Mouse (Mus musculus) v-Abl transformed pro-B cells (cell line): ENCODE measurements around the gene Wars2.

Experiments
- in situ Hi-C, 2 experiments: fragments of 400-800 bp; cut with MboI; formaldehyde crosslinking; loops; one replicate each; pipeline ENCODE4 v1.15.1; 2025; ENCODE audit not compliant: unreplicated experiment in 2 of 2

Wars2 gene

GRCm38 (mm10) chr3:99140940-99141854, at the start of gene Wars2:
Gene Wars2, plus strand, starts transcription at chr3:99141068.
- in situ Hi-C loops = loop anchor here in 1 of 2 experiments (25.0 kb wide), 2 partner anchors 1229 to 1771 kb away; partner anchors contain the start of genes Sec22b and Trim45

DNA sequence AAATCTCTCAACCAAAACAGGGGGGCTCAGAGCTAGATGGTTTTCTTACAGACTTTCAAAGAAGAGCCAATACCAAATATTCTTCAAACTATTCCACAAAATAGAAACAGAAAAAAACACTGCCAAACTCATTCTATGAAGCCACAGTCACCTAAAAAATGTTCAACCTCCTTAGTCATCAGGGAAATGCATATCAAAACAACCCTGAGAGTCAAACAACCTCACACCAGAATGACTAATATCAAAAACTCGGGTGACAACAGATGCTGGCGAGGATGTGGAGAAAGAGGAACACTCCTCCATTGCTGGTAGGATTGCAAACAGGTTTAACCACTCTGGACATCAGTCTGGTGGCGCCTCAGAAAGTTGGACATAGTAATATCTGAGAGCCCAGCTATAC, 44.1 kb upstream of the Wars2 start:
- in situ Hi-C loops = no loop called here

GRCm38 (mm10) chr3:99110353-99111213, 30.3 kb upstream of the Wars2 start:
- in situ Hi-C loops = no loop called here

- in situ Hi-C loops = no loop called here
These were observed 29.7 kb upstream of the Wars2 start for GRCm38 (mm10) chr3:99111214-99111608.

- in situ Hi-C loops = no loop called here
These were observed 27.5 kb upstream of the Wars2 start for GRCm38 (mm10) chr3:99113266-99113837.

DNA sequence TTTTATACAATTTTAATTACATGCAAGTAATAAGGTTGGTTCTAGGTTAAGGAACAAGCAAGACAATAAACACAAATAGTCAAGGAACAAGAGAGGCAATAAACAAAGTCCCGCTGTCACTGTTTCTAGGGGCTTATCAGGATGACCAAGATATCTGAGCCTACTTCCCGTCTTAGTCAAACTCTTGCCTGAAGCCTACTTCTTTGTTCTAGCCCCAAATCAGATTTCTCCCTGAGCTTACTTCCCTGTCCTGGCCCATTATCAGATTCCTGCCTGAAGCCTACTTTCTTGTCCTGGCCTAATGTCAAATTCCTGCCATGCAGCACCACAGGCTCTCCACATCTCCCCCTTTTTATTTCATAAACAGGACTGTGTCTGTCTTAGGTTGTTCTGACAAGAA, 19.9 kb upstream of the Wars2 start:
- in situ Hi-C loops = no loop called here

DNA sequence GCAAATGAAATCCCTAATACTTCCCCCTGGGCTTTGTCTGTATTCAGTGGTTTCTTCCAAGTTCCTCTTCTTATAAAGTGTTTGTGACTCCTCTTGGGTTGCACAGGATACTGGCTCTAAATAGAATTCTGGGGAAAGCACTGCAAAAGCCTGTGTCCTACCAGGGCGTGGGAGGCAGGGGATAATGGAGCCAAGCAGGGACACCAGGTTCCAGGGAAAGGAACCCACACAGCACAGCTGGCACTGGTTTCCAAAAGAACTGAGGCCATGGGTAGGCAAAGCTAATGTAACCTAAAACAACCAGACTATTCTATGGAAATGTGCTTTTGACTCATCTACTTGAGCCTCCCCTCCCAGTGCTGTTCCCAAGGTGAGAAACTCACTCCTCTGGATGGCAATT, 10.3 kb upstream of the Wars2 start:
- in situ Hi-C loops = loop anchor here in 1 of 2 experiments (25.0 kb wide), 2 partner anchors 1218 to 1782 kb away; partner anchors contain the start of genes Sec22b and Trim45

- in situ Hi-C loops = loop anchor here in 1 of 2 experiments (25.0 kb wide), 2 partner anchors 1220 to 1780 kb away; partner anchors contain the start of genes Sec22b and Trim45
These were observed 8.9 kb upstream of the Wars2 start for GRCm38 (mm10) chr3:99131973-99132372.

GRCm38 (mm10) chr3:99133913-99134312, 7.0 kb upstream of the Wars2 start:
- in situ Hi-C loops = loop anchor here in 1 of 2 experiments (25.0 kb wide), 2 partner anchors 1222 to 1778 kb away; partner anchors contain the start of genes Sec22b and Trim45

DNA sequence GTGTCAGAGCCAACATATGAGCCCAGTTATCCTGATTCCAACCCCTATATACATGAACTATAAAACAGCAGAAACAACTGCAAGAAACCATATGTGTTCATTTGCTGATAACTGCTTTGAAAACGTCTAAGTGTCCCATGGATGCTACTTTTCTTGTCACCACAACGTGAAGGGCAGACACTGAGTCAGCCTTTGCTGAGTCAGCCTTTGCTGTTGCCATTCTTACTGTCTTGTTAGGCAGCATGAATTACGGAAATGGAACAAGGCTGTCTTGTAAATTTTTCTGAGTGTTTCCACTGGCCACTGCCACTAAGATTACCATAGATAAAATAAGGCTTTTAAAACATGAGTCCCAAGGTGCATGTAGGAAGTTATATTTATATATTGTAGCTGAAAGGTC, 7.0 kb downstream of the Wars2 start:
- in situ Hi-C loops = loop anchor here in 1 of 2 experiments (25.0 kb wide), 2 partner anchors 1236 to 1764 kb away; partner anchors contain the start of genes Sec22b and Trim45

DNA sequence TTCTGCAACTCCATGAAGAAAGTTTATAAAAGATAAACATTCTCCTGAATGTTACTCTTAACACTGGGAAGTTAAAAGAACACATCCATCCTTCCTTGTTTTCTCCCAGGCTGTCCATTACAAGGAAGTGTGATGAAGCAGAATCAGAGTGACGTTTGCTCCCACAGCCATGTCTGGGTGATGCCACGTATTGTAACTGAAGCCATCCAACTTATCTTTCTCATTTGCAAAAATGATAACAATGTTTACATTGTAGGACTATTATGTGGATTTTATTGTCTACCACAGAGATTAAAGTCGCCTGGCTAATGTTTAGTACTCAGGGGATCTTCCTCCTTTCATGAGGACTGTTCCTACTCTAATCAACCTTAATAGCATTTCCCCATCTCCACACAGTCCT, 8.2 kb downstream of the Wars2 start:
- in situ Hi-C loops = loop anchor here in 1 of 2 experiments (25.0 kb wide), 2 partner anchors 1237 to 1763 kb away; partner anchors contain the start of genes Sec22b and Trim45

GRCm38 (mm10) chr3:99156286-99156685, 15.4 kb downstream of the Wars2 start:
- in situ Hi-C loops = no loop called here

DNA sequence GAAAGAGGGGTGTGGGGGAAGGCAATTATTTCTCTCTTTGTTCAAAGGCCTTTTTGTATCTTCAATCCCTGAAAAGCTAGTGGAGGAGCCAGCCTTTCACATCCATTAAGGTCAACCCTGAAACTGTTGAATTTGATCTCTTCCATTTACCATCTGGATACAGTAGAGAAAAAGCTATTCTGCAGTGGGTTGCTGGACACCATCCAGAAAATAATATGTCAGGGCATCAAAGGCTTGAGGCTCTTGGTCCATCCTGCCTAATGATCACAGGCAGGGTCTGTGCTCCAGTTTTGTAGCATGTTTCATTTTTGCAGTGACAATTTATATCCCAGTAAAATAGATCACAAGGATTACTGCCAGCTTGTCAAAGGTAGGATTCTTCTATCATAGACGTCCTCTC, 16.1 kb downstream of the Wars2 start:
- in situ Hi-C loops = no loop called here

GRCm38 (mm10) chr3:99157451-99158015, 16.7 kb downstream of the Wars2 start:
- in situ Hi-C loops = no loop called here

GRCm38 (mm10) chr3:99160016-99160415, 19.1 kb downstream of the Wars2 start:
- in situ Hi-C loops = no loop called here

GRCm38 (mm10) chr3:99162191-99162590, 21.3 kb downstream of the Wars2 start:
- in situ Hi-C loops = no loop called here

- in situ Hi-C loops = no loop called here
These were observed 26.9 kb downstream of the Wars2 start for GRCm38 (mm10) chr3:99167734-99168133.

GRCm38 (mm10) chr3:99173178-99173577, 32.3 kb downstream of the Wars2 start:
- in situ Hi-C loops = no loop called here

DNA sequence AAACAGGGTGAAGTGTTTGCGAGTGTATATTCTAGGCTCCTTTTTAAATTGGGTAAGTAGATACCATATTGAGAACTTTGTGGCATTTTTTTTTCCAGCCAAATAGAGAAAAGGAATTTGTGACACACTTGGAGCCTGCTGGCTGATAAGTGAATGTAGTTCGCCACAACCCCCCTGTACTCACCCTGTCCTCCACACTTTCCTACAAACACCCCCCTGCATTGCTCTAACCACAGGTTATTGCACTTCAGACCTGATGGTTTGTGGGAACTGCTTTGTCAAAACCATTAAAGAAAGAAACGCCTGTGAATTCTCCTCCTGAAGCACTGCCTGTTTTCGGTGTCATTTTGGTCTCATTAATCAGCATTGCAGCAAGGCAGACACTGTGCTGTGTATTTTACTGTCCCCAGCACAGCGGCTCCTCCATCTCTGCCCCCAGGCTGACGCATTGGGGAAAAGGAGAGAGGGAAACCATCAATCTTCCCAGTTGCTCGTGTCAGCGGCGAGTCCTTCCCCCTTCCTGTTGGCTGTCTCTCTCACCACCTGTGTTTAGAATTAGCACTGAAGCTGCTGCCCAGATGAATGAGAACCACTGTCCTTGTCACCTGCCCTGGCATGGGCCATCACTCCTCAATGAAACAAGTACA, 33.9 kb downstream of the Wars2 start:
- in situ Hi-C loops = no loop called here
